Mouse (Mus musculus) liver, embryonic 14.5 days (tissue): ENCODE measurements around the gene Serpinb1b.

Source experiments
- CTCF ChIP-seq: IDR thresholded peaks from 2 replicates; pipeline ENCODE4 v1.5.1; 2016; ENCODE audit warnings: antibody characterized with exemption, low read depth, control low read depth
- EP300 ChIP-seq: IDR thresholded peaks from 2 replicates; pipeline ENCODE4 v1.6.1; 2016; ENCODE audit warnings: antibody characterized with exemption, low read depth

DNA sequence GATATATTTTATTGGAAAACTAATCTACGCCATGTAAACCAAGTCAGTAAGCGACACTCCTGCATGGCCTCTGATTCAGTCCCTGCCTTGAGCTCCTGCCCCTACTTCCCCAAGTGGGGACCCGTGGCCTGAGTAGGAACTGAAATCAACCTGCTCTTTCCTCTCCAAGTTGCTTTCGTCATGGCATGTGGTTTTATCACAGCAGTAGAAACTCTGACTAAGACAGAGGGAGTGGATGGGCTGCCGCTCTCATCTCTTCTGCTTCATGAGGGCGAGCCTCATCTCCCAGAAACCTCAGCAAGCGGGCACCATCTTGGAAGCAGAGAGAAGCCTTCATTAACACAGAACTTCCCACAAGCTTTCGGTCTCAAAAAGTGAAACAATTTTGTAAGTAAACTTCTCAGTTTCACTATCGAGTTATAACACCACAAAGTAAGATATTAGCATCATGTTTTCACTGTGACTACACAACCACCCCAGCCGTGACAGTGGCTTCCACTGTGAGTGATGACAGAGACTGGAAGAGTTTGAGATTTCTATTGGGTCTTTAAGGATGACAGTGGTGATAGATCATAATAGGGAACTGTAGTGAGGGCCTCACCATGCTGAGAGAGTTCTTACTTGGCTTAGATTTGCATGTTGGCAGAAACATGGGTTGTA, 1.2 kb upstream of the Serpinb1b start:
- TF ChIP-seq EP300 (no peak), CTCF (no peak)
